Mouse (Mus musculus) forebrain, embryonic 11.5 days (tissue): Measurements from ENCODE around the gene 1700010B08Rik. TPM values are rescaled to one million over a fixed set of nuclear protein-coding genes. Genes with fewer than 3 reads are reported as not detected.

ENCODE experiments used
- ATAC-seq: fragments of 200-750 bp; cut with Nextera tagmentation; replicated peaks from 2 replicates; pipeline ENCODE4 v1.8.0; 2017; ENCODE audit warnings: moderate TSS enrichment; ENCODE audit not compliant: low FRiP score
- DNase-seq: peaks from one replicate; pipeline ENCODE4 v3.0.0-alpha.2; 2017; ENCODE audit warnings: low spot score
- H3K27ac ChIP-seq: fragments of 300-500 bp; sonication (generic); 2 replicates; pipeline ENCODE4 v1.5.1; 2014; ENCODE audit warnings: low read depth, low read length
- H3K27me3 ChIP-seq: fragments of 300-500 bp; sonication (generic); 2 replicates; pipeline ENCODE4 v1.6.1; 2014; ENCODE audit warnings: mild to moderate bottlenecking, low read length, mixed read lengths; ENCODE audit not compliant: control insufficient read depth, insufficient read depth
- H3K36me3 ChIP-seq: fragments of 300-500 bp; sonication (generic); 2 replicates; pipeline ENCODE4 v1.6.1; 2014; ENCODE audit warnings: mild to moderate bottlenecking, low read length, moderate library complexity, mixed read lengths; ENCODE audit not compliant: control insufficient read depth, insufficient read depth
- H3K4me1 ChIP-seq: fragments of 300-500 bp; sonication (generic); replicated peaks from 2 replicates; pipeline ENCODE4 v1.6.1; 2014; ENCODE audit warnings: low read length, mixed read lengths; ENCODE audit not compliant: control insufficient read depth, insufficient read depth
- H3K4me2 ChIP-seq: fragments of 300-500 bp; sonication (generic); 2 replicates; pipeline ENCODE4 v1.6.1; 2014; ENCODE audit warnings: low read depth, mild to moderate bottlenecking, low read length, moderate library complexity, mixed read lengths; ENCODE audit not compliant: severe bottlenecking
- H3K4me3 ChIP-seq: fragments of 300-500 bp; sonication (generic); 2 replicates; pipeline ENCODE4 v1.5.1; 2014; ENCODE audit warnings: low read depth, low read length
- H3K9ac ChIP-seq: fragments of 300-500 bp; sonication (generic); 2 replicates; pipeline ENCODE4 v1.6.1; 2014; ENCODE audit warnings: low read length
- H3K9me3 ChIP-seq: fragments of 300-500 bp; sonication (generic); 2 replicates; pipeline ENCODE4 v1.6.1; 2016; ENCODE audit warnings: low read length, mixed read lengths; ENCODE audit not compliant: control insufficient read depth
- WGBS: fragments of 180-500 bp; shearing (Covaris S2); extraction: QIAGEN DNeasy Blood & Tissue Kit; methylation state at CpG from one replicate; pipeline ENCODE4 v1.1.7; 2014; 5-methylcytosine and 5-hydroxymethylcytosine counted together
- microRNA-seq: library from miRNA; unstranded; fragments of <30 nt; microRNA quantifications from one replicate; pipeline ENCODE4, GENCODE M21; 2016; ENCODE audit not compliant: insufficient number of aligned reads
- polyA plus RNA-seq: library from polyadenylated mRNA; unstranded; fragments of >200 nt; fragmentation: Nextera tagmentation; extraction: Ambion mirVana; gene quantifications from 2 replicates; pipeline ENCODE4 v1.2.1, GENCODE M21; 2014

The 1700010B08Rik gene
- polyA plus RNA-seq, 1 experiment from 2014 or later, result not detected

DNA sequence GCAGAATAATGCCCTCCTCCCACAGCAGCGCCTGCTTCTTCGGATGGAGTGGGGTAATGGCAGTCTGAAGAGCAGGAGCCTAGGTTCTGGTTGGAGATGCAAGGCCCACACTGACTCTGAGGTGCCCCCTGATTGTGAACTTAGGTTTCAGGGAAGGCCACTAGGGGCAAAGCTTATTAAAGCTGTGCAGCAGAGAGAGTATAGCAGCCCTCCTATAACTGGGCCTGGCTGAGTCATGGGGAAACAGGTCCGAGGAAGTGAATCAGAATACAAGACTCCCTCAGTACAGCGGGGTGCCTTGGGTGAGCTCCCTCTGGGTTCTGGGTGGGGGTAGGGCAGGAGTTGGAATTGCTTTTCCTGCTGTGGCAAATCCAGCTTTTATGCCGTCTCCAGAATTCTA lies 51.4 kb downstream of the 1700010B08Rik start:
- no peak overlapping the region for H3K27ac ChIP-seq
- no peak for ATAC-seq

More for the DNA sequence above, 51.4 kb downstream of the 1700010B08Rik start:
- no peak for DNase-seq
- Histone ChIP-seq H3K4me1 (peaks cover 19% of the 10 kb centered on the region), H3K4me2 (no peak overlapping the region), H3K9ac (no peak overlapping the region), H3K27me3 (no peaks in the 10 kb centered on the region), H3K36me3 (no peaks in the 10 kb centered on the region; the same call in 1 of the 2 replicates), H3K4me3 (no peak overlapping the region), H3K9me3 (no peaks in the 10 kb centered on the region)
- 70% methylated on average over 5 of the region's 5 CpGs for WGBS

Small RNAs within 50 kb of the gene (microRNA-seq; reads per million reads assigned to microRNA genes)
- gene Mir6340, result not detected

Other genes starting within 250 kb of the 1700010B08Rik start
- not detected in 2 replicates for gene 1700021F07Rik, start 196.8 kb upstream of the 1700010B08Rik start, polyA plus RNA-seq
- gene Ankrd60, start 141.1 kb upstream of the 1700010B08Rik start, polyA plus RNA-seq, result not detected in 2 replicates
- gene Rab22a, start 59.7 kb upstream of the 1700010B08Rik start, polyA plus RNA-seq, result 34.7 and 38.4 TPM in 2 replicates
- gene Vapb, start 18.1 kb downstream of the 1700010B08Rik start, polyA plus RNA-seq, result 10.5 and 11.5 TPM in 2 replicates